Mouse (Mus musculus) megakaryocyte, embryonic 14.5 days (primary cell): ENCODE results near the gene 4930572O03Rik. TPM values are rescaled to one million over a fixed set of nuclear protein-coding genes. Genes with fewer than 3 reads are reported as not detected.
"Not testable (repeated sequence)": the region's sequence is repeated elsewhere in the genome, so short reads cannot be mapped to it uniquely, and the experiment has no call there.

ENCODE experiments used
- H3K27me3 ChIP-seq: replicated peaks from 2 replicates; pipeline ENCODE3; 2012; ENCODE audit warnings: inconsistent platforms
- H3K36me3 ChIP-seq: replicated peaks from 2 replicates; pipeline ENCODE3; 2012; ENCODE audit warnings: low read length, inconsistent platforms, mixed read lengths
- H3K4me1 ChIP-seq: 2 replicates; pipeline ENCODE4 v1.6.1; 2012; ENCODE audit warnings: inconsistent platforms
- H3K4me3 ChIP-seq: replicated peaks from 2 replicates; pipeline ENCODE3; 2012; ENCODE audit warnings: moderate library complexity, mild to moderate bottlenecking, inconsistent platforms
- H3K9me3 ChIP-seq: 2 replicates; pipeline ENCODE4 v1.6.1; 2012; ENCODE audit warnings: inconsistent platforms
- polyA plus RNA-seq: library from polyadenylated mRNA; stranded (reverse); fragments of >175 nt; gene quantifications from 2 replicates; pipeline ENCODE4 v1.2.3, GENCODE M21; 2012; ENCODE audit warnings: low replicate concordance; ENCODE audit not compliant: insufficient read depth

4930572O03Rik gene
- not detected in 2 replicates for polyA plus RNA-seq

GRCm38 (mm10) chr5:15656959-15657358, at the start of gene 4930572O03Rik:
Gene 4930572O03Rik, minus strand, starts transcription at chr5:15657059.
- H3K27me3 ChIP-seq, H3K9me3 ChIP-seq, H3K36me3 ChIP-seq, H3K4me3 ChIP-seq, H3K4me1 ChIP-seq: not testable (repeated sequence)

- not testable (repeated sequence) for H3K27me3 ChIP-seq, H3K36me3 ChIP-seq, H3K4me3 ChIP-seq, H3K9me3 ChIP-seq, H3K4me1 ChIP-seq
Observed at GRCm38 (mm10) chr5:15702891-15703290, 46.0 kb upstream of the 4930572O03Rik start.

- not testable (repeated sequence) for H3K36me3 ChIP-seq, H3K27me3 ChIP-seq, H3K4me1 ChIP-seq, H3K9me3 ChIP-seq, H3K4me3 ChIP-seq
Observed at GRCm38 (mm10) chr5:15697719-15698118, 40.9 kb upstream of the 4930572O03Rik start.

- not testable (repeated sequence) for H3K4me3 ChIP-seq, H3K27me3 ChIP-seq, H3K4me1 ChIP-seq, H3K36me3 ChIP-seq, H3K9me3 ChIP-seq
Observed at GRCm38 (mm10) chr5:15691849-15692248, 35.0 kb upstream of the 4930572O03Rik start.

- not testable (repeated sequence) for H3K27me3 ChIP-seq, H3K9me3 ChIP-seq, H3K36me3 ChIP-seq, H3K4me1 ChIP-seq, H3K4me3 ChIP-seq
Observed at GRCm38 (mm10) chr5:15690822-15691221, 34.0 kb upstream of the 4930572O03Rik start.

GRCm38 (mm10) chr5:15689659-15690213, 32.9 kb upstream of the 4930572O03Rik start:
- H3K27me3 ChIP-seq, H3K36me3 ChIP-seq, H3K9me3 ChIP-seq, H3K4me3 ChIP-seq, H3K4me1 ChIP-seq: not testable (repeated sequence)

- not testable (repeated sequence) for H3K36me3 ChIP-seq, H3K27me3 ChIP-seq, H3K4me3 ChIP-seq, H3K9me3 ChIP-seq, H3K4me1 ChIP-seq
Observed at GRCm38 (mm10) chr5:15688874-15689658, 32.2 kb upstream of the 4930572O03Rik start.

- not testable (repeated sequence) for H3K36me3 ChIP-seq, H3K9me3 ChIP-seq, H3K4me3 ChIP-seq, H3K4me1 ChIP-seq, H3K27me3 ChIP-seq
Observed at GRCm38 (mm10) chr5:15681301-15682035, 24.6 kb upstream of the 4930572O03Rik start.

- not testable (repeated sequence) for H3K36me3 ChIP-seq, H3K9me3 ChIP-seq, H3K27me3 ChIP-seq, H3K4me3 ChIP-seq, H3K4me1 ChIP-seq
Observed at GRCm38 (mm10) chr5:15679980-15680949, 23.4 kb upstream of the 4930572O03Rik start.

GRCm38 (mm10) chr5:15678907-15679306, 22.0 kb upstream of the 4930572O03Rik start:
- not testable (repeated sequence) for H3K4me1 ChIP-seq, H3K4me3 ChIP-seq, H3K27me3 ChIP-seq, H3K36me3 ChIP-seq
- peaks cover 11% of the 10 kb centered on the region; the same call in 1 of the 2 replicates for H3K9me3 ChIP-seq

- peaks cover 11% of the 10 kb centered on the region; the same call in 1 of the 2 replicates for H3K9me3 ChIP-seq
- not testable (repeated sequence) for H3K27me3 ChIP-seq, H3K36me3 ChIP-seq, H3K4me3 ChIP-seq, H3K4me1 ChIP-seq
Observed at GRCm38 (mm10) chr5:15677750-15678149, 20.9 kb upstream of the 4930572O03Rik start.

- H3K36me3 ChIP-seq, H3K4me1 ChIP-seq, H3K27me3 ChIP-seq, H3K4me3 ChIP-seq: not testable (repeated sequence)
- H3K9me3 ChIP-seq = peaks cover 10% of the 10 kb centered on the region
Observed at GRCm38 (mm10) chr5:15674429-15675244, 17.8 kb upstream of the 4930572O03Rik start.

GRCm38 (mm10) chr5:15673989-15674388, 17.1 kb upstream of the 4930572O03Rik start:
- H3K36me3 ChIP-seq, H3K27me3 ChIP-seq, H3K4me3 ChIP-seq, H3K4me1 ChIP-seq, H3K9me3 ChIP-seq: not testable (repeated sequence)

GRCm38 (mm10) chr5:15670789-15671188, 13.9 kb upstream of the 4930572O03Rik start:
- H3K4me3 ChIP-seq, H3K27me3 ChIP-seq, H3K36me3 ChIP-seq, H3K4me1 ChIP-seq, H3K9me3 ChIP-seq: not testable (repeated sequence)
